Mouse (Mus musculus): ENCODE data around the gene Wdr25. TPM values are rescaled to one million over a fixed set of nuclear protein-coding genes. Genes with fewer than 3 reads are reported as not detected.

Wdr25 gene
- polyA plus RNA-seq, 1 experiment = 0.57 TPM

- Histone ChIP-seq H3K9me3 (ENCODE audit: control insufficient read depth, low read length) (no peaks in the 10 kb centered on the region), H3K27me3 (ENCODE audit: control insufficient read depth) (no peaks in the 10 kb centered on the region), H3K36me3 (ENCODE audit: control insufficient read depth) (no peaks in the 10 kb centered on the region), H3K4me3 (replicated peaks) (no peak overlapping the region), H3K4me1 (ENCODE audit: control insufficient read depth) (no peaks in the 10 kb centered on the region)
- TF ChIP-seq TAL1 (IDR thresholded peaks at IDR 0.05; ENCODE audit: low read length) (no peak), GATA1 (IDR thresholded peaks at IDR 0.05; ENCODE audit: low read length) (no peak)
Observed at GRCm38 (mm10) chr12:108918753-108919152, 25.3 kb downstream of the Wdr25 start.

- no peaks in the 10 kb centered on the region for H3K9me3 ChIP-seq (ENCODE audit: control insufficient read depth, low read length)
- no peaks in the 10 kb centered on the region for H3K27me3 ChIP-seq (ENCODE audit: control insufficient read depth)
- H3K4me1 ChIP-seq (ENCODE audit: control insufficient read depth) = peaks cover 2% of the 10 kb centered on the region; the same call in 1 of the 2 replicates
- H3K4me3 ChIP-seq (replicated peaks) = no peak overlapping the region
- TF ChIP-seq GATA1 (IDR thresholded peaks at IDR 0.05; ENCODE audit: low read length) = no peak
- no peak for TF ChIP-seq TAL1 (IDR thresholded peaks at IDR 0.05; ENCODE audit: low read length)
- no peaks in the 10 kb centered on the region for H3K36me3 ChIP-seq (ENCODE audit: control insufficient read depth)
Observed at GRCm38 (mm10) chr12:108926606-108927111, 33.2 kb downstream of the Wdr25 start.

GRCm38 (mm10) chr12:108928249-108928648 is 34.8 kb downstream of the Wdr25 start:
- H3K4me3 ChIP-seq (replicated peaks) = no peak overlapping the region
- H3K27me3 ChIP-seq (ENCODE audit: control insufficient read depth) = no peaks in the 10 kb centered on the region
- peaks cover 2% of the 10 kb centered on the region; the same call in 1 of the 2 replicates for H3K4me1 ChIP-seq (ENCODE audit: control insufficient read depth)
- TF ChIP-seq GATA1 (IDR thresholded peaks at IDR 0.05; ENCODE audit: low read length) = no peak
- TF ChIP-seq TAL1 (IDR thresholded peaks at IDR 0.05; ENCODE audit: low read length) = no peak
- no peaks in the 10 kb centered on the region for H3K9me3 ChIP-seq (ENCODE audit: control insufficient read depth, low read length)
- no peaks in the 10 kb centered on the region for H3K36me3 ChIP-seq (ENCODE audit: control insufficient read depth)

DNA sequence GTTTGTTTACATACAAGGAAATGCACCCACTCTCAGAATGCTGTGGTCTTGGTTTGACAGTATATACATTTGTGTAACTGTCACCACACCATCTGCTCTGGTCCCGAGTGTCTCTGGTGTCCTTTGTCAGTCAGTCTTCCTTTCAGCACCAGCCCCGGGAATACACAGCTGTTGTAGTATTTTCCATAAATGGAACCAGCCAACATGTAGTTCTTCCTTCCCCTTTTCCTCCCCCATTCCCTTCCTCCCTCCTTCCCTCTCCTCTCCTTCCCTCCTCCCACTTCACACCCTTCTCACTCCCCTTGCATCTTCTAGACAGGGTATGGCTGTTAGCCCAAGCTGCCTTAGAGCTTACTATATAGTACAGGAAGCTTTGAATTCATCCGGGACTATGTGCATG is 36.0 kb downstream of the Wdr25 start:
- no peaks in the 10 kb centered on the region for H3K9me3 ChIP-seq (ENCODE audit: control insufficient read depth, low read length)
- no peak for TF ChIP-seq TAL1 (IDR thresholded peaks at IDR 0.05; ENCODE audit: low read length)
- no peak for TF ChIP-seq GATA1 (IDR thresholded peaks at IDR 0.05; ENCODE audit: low read length)

GRCm38 (mm10) chr12:108931341-108932053 is 38.1 kb downstream of the Wdr25 start:
- no peaks in the 10 kb centered on the region for H3K27me3 ChIP-seq (ENCODE audit: control insufficient read depth)
- no peaks in the 10 kb centered on the region for H3K36me3 ChIP-seq (ENCODE audit: control insufficient read depth)
- H3K4me3 ChIP-seq (replicated peaks) = no peak overlapping the region
- H3K4me1 ChIP-seq (ENCODE audit: control insufficient read depth) = peaks cover 2% of the 10 kb centered on the region; the same call in 1 of the 2 replicates
- TF ChIP-seq GATA1 (IDR thresholded peaks at IDR 0.05; ENCODE audit: low read length) (no peak), TAL1 (IDR thresholded peaks at IDR 0.05; ENCODE audit: low read length) (no peak)
- no peaks in the 10 kb centered on the region for H3K9me3 ChIP-seq (ENCODE audit: control insufficient read depth, low read length)

More for the DNA sequence above, 36.0 kb downstream of the Wdr25 start:
- Histone ChIP-seq H3K36me3 (ENCODE audit: control insufficient read depth) (no peaks in the 10 kb centered on the region), H3K27me3 (ENCODE audit: control insufficient read depth) (no peaks in the 10 kb centered on the region), H3K4me3 (replicated peaks) (no peak overlapping the region), H3K4me1 (ENCODE audit: control insufficient read depth) (peaks cover 2% of the 10 kb centered on the region; the same call in 1 of the 2 replicates)

- no peaks in the 10 kb centered on the region for H3K27me3 ChIP-seq (ENCODE audit: control insufficient read depth)
- TF ChIP-seq GATA1 (IDR thresholded peaks at IDR 0.05; ENCODE audit: low read length) = no peak
- TF ChIP-seq TAL1 (IDR thresholded peaks at IDR 0.05; ENCODE audit: low read length) = no peak
- no peaks in the 10 kb centered on the region for H3K9me3 ChIP-seq (ENCODE audit: control insufficient read depth, low read length)
- H3K4me1 ChIP-seq (ENCODE audit: control insufficient read depth) = peaks cover 2% of the 10 kb centered on the region; the same call in 1 of the 2 replicates
- no peak overlapping the region for H3K4me3 ChIP-seq (replicated peaks)
- H3K36me3 ChIP-seq (ENCODE audit: control insufficient read depth) = no peaks in the 10 kb centered on the region
Observed at GRCm38 (mm10) chr12:108932113-108932512, 38.7 kb downstream of the Wdr25 start.

GRCm38 (mm10) chr12:108934231-108934630 is 40.8 kb downstream of the Wdr25 start:
- Histone ChIP-seq H3K4me1 (ENCODE audit: control insufficient read depth) (no peaks in the 10 kb centered on the region), H3K4me3 (replicated peaks) (no peak overlapping the region), H3K27me3 (ENCODE audit: control insufficient read depth) (no peaks in the 10 kb centered on the region), H3K36me3 (ENCODE audit: control insufficient read depth) (no peaks in the 10 kb centered on the region), H3K9me3 (ENCODE audit: control insufficient read depth, low read length) (no peaks in the 10 kb centered on the region)
- TF ChIP-seq TAL1 (IDR thresholded peaks at IDR 0.05; ENCODE audit: low read length) (no peak), GATA1 (IDR thresholded peaks at IDR 0.05; ENCODE audit: low read length) (no peak)

GRCm38 (mm10) chr12:108936834-108937233 is 43.4 kb downstream of the Wdr25 start:
- Histone ChIP-seq H3K4me3 (replicated peaks) (no peak overlapping the region), H3K9me3 (ENCODE audit: control insufficient read depth, low read length) (no peaks in the 10 kb centered on the region), H3K4me1 (ENCODE audit: control insufficient read depth) (no peaks in the 10 kb centered on the region), H3K27me3 (ENCODE audit: control insufficient read depth) (no peaks in the 10 kb centered on the region), H3K36me3 (ENCODE audit: control insufficient read depth) (no peaks in the 10 kb centered on the region)
- TF ChIP-seq TAL1 (IDR thresholded peaks at IDR 0.05; ENCODE audit: low read length) (no peak), GATA1 (IDR thresholded peaks at IDR 0.05; ENCODE audit: low read length) (no peak)

DNA sequence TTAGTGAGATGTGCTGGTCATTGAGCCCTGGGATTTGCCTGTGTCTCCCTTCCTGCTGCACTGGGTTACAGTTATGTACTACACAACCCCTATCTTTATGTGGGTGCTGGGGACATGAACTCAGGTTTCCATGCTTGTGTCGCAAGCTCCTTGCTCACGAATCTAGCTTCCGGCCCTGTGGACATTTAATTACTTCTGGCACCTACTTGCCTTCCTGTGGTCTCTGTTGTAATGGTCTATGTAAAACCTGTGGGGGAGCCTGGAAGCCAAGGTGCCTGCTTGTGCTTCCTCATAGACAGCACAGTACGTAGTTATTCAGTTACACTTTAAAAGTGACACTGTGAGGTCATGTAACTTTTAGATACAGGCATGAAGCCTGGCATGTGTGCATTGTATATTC is 44.1 kb downstream of the Wdr25 start:
- no peak overlapping the region for H3K4me3 ChIP-seq (replicated peaks)
- H3K36me3 ChIP-seq (ENCODE audit: control insufficient read depth) = no peaks in the 10 kb centered on the region
- TF ChIP-seq TAL1 (IDR thresholded peaks at IDR 0.05; ENCODE audit: low read length) = no peak
- TF ChIP-seq GATA1 (IDR thresholded peaks at IDR 0.05; ENCODE audit: low read length) = no peak
- H3K9me3 ChIP-seq (ENCODE audit: control insufficient read depth, low read length) = no peaks in the 10 kb centered on the region
- H3K4me1 ChIP-seq (ENCODE audit: control insufficient read depth) = no peaks in the 10 kb centered on the region
- no peaks in the 10 kb centered on the region for H3K27me3 ChIP-seq (ENCODE audit: control insufficient read depth)

Data from erythroblast, embryonic 14.5 days (primary cell).